Mouse (Mus musculus): ENCODE results near the gene Dram1.

Dram1 gene

DNA sequence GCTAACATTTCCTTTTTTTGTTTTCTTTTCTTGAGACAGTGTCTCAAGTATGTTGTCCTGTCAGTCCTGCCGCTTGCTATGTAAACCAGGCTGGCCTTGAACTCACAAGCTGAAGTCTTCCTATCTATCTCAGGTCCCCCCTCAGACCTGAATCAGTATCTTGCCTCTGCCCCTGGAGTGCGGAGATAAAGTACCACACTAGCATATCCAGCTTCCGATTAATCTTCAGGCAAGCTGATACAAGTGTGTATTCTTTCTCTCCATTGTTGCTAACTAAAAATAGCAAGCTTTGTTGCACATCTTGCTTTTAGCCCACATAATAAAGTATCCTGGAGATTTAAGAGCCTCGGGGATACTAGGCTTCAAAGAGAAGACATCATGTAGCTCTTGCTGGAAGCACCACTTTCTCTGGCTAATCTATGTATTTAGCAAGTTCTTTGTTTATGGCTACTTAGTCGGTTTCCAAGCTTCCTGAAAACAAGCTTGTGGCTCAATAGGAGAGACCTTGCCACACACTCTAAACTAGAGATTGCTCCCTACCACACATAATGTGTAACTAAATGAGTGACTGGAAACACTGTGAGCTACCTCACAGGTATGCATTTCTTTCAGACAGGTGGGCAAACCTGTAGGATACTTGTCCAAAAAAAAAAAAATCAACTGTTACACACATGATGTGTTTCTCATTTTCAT, 27.3 kb downstream of the Dram1 start:
- no peak for DNase-seq (ENCODE audit: low read depth)

DNA sequence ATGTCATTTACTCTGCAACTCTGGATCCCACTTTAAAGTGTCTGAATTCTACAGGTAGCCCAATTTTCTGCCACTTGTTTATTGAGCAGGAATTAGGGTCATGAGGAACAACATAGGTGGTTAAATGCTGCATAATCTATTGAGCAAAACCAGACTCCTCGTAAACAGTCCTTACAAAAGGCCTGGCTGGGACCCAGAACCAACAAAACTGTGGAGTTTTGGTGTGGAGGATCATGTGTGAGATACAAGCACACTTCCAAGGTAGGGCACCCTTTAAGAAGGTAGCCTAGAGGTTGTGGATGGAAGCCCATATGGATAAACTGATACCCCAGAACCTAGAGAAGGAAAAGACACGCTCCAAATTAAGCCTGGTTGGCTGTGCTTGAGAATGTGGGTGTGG, 28.2 kb downstream of the Dram1 start:
- DNase-seq (ENCODE audit: low read depth) = no peak

DNA sequence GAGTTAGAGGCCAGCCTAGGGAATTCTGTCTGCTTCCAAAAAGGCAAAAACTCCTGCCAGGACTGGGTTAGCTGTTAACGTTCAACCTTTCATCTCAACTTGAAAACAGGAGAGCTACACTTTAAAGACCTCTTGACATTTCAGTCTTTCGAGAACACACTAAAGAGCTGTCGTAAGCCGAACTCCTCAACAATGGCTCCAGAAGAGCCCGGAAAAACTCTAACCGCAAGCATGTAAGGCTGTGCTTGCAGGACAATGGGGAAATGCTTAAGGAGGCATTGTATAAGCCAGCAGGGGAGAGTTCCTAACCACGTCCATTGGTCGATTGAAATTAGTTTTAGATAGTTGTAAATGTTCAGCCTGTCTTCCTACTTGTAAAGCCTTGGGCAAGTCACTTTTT, 29.1 kb downstream of the Dram1 start:
- DNase-seq (ENCODE audit: low read depth) = no peak

DNA sequence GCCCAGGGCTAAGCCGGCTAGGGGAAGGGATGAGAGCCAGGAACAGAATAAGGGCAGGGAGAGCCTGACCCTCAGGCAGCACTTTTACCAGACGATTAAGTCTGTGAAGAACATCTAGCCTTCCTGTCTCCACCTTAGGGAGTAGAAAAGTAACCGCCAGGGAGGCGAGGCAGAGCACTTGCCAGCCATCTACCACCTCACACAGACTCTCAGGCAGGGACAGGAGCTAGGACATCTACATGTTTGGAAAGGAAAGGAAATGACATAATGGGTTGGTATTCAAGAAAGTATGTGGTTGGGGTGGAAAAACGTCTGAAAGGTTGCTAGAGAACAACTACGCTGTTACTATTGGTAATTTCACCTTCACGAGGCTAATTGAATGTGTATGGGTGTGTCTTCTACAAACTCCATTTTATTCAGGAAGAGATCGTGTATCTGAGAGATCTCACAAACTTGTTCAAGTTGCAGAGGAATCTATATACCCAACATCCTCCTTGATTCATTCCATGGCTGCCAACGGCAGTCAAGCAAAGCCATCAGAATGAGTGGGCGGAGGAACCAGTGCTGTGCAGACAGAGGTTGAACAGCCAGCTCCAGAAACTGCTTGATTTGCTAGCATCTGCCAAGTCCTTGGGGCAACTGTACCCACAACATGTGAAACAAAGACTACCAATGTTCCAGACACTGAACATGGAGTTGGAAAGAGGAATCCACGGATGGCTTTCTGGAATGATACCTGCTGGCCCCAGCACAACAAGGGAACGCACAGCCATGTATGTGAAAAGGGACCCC, 32.2 kb downstream of the Dram1 start:
- DNase-seq (ENCODE audit: low read depth) = no peak

DNA sequence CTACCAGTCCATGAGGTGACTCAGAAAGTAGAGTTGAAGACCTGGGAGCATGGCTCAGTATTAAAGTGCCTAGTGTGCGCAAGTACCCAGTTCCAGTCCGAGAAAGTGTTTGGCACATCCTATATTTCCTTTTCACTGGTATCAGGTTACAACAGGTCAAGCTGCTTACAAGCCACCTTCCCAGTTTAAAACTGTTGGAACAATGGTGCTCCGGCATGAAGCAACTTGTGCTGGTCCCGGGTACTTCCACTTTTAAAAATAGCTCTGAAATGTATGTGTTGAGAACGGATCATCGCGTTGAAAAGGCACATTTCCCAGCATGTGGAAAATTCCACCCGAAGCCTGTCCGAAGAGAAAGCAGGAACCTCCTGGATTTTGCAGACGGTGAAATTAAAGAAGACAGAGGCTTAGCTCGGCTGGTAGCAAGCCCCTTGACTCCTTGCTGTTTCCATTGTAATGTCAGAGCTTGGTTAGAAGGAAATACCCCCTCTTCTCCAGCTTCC, 32.9 kb downstream of the Dram1 start:
- no peak for DNase-seq (ENCODE audit: low read depth)

DNA sequence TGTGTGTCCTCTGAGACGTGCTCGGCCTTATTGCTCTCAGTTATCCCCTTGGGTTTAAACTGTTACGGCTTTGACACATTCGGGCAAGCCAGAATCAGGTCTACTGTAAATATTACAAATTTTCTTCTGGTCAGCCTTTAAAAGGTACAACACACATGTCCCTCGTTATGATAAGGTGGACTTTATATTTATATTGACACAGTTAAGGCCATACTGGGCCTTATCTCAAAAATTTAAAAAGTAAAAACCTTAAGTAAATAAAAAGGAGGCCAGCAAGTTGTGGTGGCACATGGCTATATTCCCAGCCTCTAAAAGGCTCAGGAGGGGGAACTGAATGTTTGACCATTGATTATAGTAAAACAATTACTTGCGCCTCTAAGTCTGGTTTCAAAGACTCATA, 37.5 kb downstream of the Dram1 start:
- DNase-seq (ENCODE audit: low read depth) = no peak

DNA sequence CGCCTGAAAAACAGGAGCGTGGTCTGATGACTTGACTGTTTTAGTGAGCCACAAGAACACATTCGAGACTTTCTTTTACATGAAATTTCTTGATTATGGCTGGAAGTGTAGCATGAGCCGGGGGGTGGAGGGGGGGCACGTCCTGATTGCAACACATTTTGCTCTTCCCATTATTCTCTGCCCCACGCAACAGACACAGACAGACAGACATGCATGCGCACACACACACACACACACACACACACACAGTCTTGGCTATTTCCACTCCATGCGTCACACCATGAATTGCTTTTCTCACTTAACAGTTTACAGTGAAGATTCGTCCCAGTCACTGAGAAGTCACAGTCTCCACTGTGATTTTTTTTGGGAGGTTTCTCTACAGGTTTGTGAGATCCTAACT, 38.2 kb downstream of the Dram1 start:
- no peak for DNase-seq (ENCODE audit: low read depth)

DNA sequence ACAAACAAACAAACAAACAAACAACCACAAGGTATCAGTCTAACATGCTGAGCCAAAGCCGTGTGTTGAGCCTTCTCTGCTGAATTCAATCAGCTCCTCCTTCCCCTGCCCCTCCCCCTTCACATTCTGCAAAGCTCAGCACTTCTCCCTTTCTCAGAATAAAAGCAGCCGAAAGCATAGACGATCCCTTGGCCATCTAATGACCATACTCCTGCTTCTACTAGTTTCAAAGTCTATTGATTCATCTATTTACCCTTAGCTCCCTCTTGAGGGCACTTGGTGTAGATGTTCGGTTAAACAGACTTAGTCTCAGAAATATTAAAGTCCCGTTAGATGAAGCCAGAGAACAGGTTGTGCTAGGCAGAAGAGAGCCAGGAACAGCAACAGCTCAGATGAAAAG, 48.2 kb downstream of the Dram1 start:
- DNase-seq (ENCODE audit: low read depth) = no peak

DNA sequence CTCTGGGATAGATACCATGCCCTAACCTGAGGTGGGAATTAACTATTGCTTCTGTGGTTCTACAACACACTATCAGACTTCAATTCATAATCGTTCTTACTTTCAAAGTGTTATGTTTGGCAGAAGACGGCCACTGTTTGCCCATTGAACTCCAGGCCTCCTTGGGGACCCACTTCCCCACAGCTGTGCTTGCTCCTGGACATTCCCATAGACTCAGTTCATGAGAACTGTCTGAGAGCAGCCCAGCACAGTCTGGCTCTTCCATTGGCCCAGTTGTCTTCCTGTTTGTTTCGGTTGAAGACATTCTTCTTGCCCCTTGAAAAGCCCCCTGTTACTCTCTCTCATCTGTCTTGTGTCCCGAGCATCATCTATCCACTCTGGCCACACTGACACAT, 50.8 kb downstream of the Dram1 start:
- DNase-seq (ENCODE audit: low read depth) = no peak

DNA sequence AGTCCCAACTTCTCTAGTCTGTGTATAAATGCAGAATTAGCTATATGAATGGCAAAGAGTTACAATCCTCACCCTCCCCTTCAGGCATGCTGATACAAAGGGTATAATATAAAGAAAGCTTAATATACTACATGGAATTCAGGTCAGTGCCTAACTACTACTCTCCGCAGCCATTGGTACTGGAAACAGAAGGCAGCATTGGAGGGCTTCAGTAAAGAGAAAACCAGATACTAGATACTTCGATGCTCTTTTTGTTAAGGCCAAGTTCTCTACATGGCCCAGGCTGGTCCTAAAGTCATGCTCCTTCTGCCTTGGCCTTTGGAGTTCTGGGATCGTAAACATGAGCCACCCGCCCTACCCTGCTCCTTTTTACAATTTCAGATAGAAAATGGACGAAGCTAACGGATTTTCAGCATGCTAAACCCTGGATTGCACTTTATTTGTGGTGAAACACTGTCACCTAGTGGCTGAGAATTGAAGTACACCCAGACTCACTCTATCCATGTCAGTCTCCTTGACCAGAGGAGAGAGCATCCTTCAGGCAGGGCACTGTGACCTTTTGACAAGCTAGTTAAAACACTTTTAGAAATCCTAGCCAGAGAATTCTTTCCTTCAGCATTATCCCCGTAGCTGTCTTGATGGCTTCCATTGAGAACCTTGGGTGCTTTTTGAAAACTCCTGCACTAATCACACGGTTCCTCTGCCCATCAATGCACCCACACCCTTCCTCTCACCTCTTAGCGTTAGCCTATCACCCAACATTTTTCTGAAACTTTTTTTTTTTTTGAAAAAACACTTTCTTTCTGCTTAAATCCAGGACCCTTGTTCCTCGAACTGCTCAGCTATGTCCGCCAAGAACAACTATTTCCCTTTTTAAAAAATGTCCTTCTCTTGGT, 51.5 kb downstream of the Dram1 start:
- DNase-seq (ENCODE audit: low read depth) = peak; percentile 49

DNA sequence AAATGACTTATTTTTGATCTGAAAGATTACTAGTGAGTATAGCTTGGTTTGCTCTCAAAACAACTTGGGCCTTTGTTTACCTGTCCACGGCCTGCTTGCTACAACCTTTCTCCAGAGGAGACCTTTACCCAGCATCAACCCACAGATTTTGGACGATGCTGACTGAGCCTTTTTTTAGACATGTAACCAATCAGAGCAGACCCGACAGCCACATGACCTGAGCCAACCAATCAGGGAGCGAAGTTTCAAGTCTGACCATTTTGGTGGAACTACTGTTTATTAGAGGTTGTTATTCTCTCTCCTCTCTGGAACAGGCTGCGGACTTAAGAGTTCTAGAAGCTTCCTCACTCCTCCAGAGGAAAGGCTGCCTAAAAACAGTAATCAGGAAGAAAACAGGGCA, 57.1 kb downstream of the Dram1 start:
- no peak for DNase-seq (ENCODE audit: low read depth)

DNA sequence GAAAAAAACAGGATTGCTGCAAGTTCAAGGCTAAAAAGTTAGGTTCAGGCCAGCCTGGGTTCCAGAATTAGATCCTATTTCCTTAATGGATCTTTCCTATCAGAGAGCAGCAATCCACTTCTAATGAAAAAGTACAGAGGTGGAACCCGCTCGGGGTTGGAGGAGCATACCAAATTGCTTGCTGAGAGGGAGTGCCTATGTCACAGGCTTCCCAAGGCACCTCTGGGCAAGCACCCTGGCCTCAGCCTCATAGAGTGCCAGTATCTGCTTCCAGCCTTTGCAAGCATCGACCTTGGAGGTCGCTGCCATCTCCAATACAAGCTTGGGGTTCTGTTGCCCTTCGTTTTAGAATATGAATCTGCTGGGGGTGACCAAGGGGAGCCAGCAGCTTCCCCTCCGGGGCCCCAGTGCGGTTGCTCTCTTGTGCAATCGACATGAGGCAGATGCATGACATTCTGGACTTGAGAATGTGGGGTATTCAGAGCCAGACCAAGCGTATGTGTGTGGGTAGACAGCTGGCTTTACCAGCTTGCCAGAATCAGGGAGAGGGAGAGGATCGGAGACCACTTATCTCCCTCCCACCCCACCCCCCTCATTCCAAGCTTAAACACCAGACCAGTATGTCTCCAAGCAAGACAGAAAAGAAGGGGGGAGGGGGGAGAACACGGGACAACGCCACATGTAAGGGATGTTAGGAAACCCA, 58.0 kb downstream of the Dram1 start:
- DNase-seq (ENCODE audit: low read depth) = no peak

DNA sequence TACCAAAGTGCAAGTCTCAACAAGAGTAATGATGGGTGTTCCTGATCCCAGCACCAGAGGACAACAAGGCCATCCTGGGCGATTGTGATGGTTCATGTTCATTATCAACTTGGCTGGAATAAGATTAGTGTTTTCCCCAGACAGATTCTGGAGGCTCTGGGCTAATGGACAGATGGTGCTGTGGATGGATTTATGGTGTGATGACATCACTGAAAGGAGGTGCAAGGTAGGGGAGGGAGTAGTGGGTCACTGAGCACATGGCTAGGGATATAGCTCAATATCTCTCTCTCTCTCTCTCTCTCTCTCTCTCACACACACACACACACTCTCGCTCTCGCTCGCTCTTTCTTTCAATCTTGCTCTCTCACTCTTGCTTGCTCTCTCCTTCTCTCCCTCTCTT, 60.7 kb downstream of the Dram1 start:
- DNase-seq (ENCODE audit: low read depth) = no peak

DNA sequence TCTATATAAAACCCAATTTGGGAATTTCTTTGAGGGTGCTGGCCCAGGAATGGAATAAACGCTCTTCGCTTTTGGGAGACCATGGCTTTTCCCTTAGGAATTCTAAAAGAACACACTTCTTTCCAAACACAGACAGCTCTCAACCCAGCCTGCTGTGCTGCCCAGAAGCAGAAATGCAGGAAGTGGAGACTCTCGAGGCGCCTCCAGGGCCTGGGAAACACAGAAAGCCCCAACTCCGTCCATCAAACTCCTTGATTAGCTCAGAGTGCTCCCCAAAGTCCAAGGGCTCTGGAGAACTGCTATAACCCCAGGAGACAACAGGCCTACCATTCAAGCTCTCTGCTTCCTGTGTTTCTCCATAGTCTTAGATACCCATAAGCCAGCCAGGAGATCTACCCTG, 61.7 kb downstream of the Dram1 start:
- DNase-seq (ENCODE audit: low read depth) = no peak

DNA sequence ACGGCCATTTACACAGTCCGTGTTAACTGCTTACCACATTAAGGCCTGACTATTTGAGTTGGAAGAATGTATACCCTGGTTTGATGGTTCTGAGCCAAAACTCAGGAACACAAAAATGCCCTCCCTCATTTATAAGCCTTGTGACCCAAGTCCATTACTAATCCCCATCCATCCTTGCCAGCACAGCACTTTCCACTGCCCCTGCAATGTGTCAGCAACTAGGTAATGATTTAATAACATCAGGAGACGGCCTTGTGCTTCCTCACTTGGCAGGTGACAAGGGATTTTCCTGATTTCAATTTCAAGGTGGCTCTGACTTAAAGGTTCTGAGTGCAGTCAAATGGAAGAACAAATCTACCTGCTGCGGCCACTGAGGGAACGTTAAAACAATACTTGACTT, 64.0 kb downstream of the Dram1 start:
- no peak for DNase-seq (ENCODE audit: low read depth)

DNA sequence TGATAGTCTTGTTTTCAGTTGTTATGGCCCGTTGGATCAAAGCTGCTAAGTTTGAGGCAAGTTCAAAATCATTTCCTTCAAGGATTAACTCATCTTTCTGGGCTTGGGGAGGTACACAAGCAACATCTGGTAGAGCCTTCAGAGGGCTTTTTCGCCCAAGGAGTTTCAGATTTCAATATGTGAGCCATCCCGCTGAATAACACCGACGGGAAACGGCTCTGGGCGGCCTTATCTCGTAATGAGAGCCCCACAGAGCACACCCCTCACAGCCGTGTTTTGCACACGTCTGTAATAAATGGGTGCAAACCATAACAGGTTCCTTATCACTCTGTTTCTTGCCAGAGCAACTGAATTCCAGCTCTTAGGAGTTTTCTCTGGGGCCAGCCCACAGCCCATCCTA, 69.0 kb downstream of the Dram1 start:
- DNase-seq (ENCODE audit: low read depth) = no peak

DNA sequence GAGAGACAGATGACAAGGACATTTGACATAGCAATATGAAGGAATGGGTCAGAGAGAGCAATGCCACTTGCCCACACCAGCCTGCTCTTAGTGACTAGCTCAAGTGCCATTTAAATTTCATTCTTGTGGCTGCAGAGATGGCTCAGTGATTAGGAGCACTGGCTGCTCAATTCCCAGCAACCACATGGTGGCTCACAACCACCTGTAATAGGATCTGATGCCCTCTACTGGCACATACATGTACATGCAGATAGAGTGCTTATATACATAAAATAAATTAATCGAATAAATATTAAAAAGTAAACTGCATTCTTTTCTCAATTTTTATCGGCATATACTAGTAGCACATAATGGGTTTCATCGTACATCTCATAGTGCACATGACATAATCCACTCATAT, 72.6 kb downstream of the Dram1 start:
- DNase-seq (ENCODE audit: low read depth) = no peak

DNA sequence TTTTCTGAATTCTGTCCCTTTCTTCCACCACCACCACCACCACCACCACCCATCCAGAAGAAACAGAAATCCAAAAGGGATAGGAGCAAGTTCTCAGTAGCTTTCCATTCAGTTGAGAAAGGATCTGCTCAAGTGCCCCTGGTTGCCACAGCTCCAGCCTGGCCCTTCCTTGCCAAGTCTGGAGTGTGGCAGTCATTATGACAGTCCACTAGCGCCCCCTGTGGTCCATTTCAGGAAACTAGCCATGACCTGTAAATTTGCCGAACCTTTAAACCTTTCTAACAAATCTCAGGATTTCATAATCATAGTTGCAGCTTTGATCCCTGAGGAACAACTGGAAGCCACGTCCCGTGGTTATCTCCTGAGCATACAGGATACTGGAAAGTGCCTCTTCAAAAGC, 74.6 kb downstream of the Dram1 start:
- peak; percentile 34 for DNase-seq (ENCODE audit: low read depth)

DNA sequence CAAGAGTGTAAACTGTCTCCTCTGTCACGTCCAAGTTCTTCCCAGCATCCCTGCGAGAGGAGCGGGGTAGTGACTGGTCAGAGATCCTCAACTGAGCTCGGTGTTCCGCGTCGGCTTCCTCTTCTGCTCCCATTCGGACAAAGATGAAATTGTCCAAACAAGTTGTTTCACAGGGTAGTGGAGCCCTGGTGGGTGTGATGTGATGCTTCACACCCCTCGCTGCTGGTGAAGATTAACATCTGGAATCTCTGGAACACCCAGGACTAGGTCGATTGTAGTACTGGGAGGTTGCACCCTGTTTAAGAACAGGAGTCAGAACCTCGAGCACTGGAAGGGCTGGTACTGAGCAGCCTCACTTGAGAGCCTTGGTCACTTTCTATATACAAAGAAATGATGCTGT, 75.8 kb downstream of the Dram1 start:
- no peak for DNase-seq (ENCODE audit: low read depth)

DNA sequence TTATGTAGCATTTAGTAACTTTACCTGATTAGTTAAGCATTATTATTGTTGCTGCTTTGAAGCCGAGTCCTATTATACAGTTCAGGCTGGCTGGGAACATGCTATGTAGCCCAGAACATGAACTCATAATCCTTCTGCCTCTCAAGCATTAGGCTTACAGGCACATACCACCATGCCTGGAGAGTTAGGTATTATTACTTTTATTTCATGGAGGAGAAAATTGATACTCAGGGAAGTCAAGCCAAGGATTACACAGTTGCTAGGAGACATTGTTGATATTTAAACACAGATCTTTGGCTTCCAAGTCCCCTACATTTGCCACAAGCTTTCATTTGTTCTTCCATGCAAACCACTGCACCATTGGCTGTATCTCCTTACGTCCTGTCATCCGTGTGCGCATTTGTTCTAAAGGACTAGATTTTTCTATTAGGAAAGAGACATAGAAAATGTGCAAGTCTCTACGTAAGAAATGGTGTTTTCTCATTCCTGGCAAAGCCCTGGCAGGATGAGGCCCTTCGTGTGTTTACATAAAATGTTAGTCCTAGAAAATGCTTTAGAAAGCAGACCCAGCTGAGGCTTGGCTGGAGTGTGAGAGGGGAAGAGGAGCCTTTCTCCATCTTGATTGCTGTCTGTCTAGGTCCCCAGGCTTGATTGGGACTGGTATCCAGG, 76.9 kb downstream of the Dram1 start:
- DNase-seq (ENCODE audit: low read depth) = no peak

DNA sequence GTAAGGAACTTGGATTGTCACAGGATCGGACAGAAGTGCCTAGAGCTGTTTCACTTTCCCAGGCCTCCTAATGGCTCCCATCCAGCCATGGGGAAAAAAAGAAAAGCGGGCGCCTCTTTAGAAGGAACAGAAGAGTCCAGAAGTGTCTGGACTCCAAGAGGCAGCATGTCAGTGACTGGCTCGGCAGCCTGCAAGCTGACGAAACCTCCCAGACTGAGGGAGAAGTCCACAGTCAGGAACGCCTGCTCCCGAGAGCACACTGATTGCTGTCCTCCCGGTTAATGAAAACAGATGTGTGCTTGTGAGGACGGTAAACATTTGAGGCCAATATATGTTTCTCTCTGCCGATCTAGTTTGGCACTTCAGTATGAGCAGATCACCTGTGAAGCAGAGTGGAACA, 81.9 kb downstream of the Dram1 start:
- DNase-seq (ENCODE audit: low read depth) = no peak

DNA sequence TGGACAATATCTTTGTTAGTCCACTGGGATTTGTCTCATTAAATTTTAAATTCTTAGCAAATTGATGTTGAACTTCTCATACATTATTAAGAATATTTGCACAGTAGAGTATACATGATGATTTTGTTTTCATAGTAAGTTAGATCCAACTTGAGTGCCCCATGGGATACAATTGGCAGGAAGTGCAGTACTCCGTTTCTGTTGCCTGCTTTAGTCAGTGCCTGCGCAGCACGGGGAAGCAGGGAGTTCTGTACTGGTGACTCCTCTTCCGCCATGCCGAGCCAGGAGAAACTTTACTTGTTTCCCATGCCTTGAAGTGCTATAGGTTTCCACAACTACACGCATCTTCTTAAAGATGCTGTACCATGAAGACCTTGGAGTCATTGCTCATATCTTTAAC, 83.8 kb downstream of the Dram1 start:
- no peak for DNase-seq (ENCODE audit: low read depth)
